Mouse (Mus musculus): Measurements from ENCODE around the gene Car10. TPM values are rescaled to one million over a fixed set of nuclear protein-coding genes. Genes with fewer than 3 reads are reported as not detected.

Car10 gene
- polyA plus RNA-seq, 1 experiment from 2014 or later, result 0.06 TPM

DNA sequence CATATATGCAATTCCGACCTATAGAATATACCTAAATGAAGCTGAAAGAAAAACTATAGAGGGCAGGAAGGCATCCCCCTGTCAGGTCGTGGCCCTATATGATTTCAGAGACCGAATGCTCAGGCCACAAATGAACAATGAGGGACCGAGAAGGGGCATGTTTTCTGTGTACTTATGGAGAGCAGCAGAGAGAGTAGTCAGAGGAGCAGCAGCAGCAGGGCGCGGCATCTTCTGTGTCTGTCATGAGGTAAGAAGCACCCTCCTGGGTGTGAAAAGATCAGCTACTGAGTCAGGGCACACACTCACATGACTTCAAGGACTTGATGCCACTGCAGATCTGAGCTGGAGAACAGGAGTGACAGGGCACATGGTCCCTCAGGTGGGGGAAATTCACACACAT lies 438.4 kb downstream of the Car10 start:
- Histone ChIP-seq H3K9me3 (replicated peaks) (no peaks in the 10 kb centered on the region), H3K9ac (no peak overlapping the region), H3K4me2 (no peak overlapping the region), H3K27ac (ENCODE audit: poor library complexity, severe bottlenecking) (no peak overlapping the region), H3K27me3 (replicated peaks) (no peaks in the 10 kb centered on the region), H3K36me3 (no peaks in the 10 kb centered on the region), H3K4me3 (no peak overlapping the region), H3K4me1 (replicated peaks) (no peaks in the 10 kb centered on the region)
- ATAC-seq (ENCODE audit: insufficient number of reproducible peaks, low FRiP score), result no peak
- 77% methylated on average over 6 of the region's 6 CpGs for WGBS

GRCm38 (mm10) chr11:93548904-93549303 lies 451.1 kb downstream of the Car10 start:
- WGBS, result 56% methylated on average over 5 of the region's 5 CpGs
- ATAC-seq (ENCODE audit: insufficient number of reproducible peaks, low FRiP score), result no peak
- no peak overlapping the region for H3K9ac ChIP-seq
- H3K9me3 ChIP-seq (replicated peaks), result no peaks in the 10 kb centered on the region
- no peak overlapping the region for H3K27ac ChIP-seq (ENCODE audit: poor library complexity, severe bottlenecking)
- H3K36me3 ChIP-seq, result no peaks in the 10 kb centered on the region
- no peaks in the 10 kb centered on the region for H3K4me1 ChIP-seq (replicated peaks)
- H3K4me2 ChIP-seq, result no peak overlapping the region
- peaks cover 10% of the 10 kb centered on the region for H3K27me3 ChIP-seq (replicated peaks)
- no peak overlapping the region for H3K4me3 ChIP-seq

DNA sequence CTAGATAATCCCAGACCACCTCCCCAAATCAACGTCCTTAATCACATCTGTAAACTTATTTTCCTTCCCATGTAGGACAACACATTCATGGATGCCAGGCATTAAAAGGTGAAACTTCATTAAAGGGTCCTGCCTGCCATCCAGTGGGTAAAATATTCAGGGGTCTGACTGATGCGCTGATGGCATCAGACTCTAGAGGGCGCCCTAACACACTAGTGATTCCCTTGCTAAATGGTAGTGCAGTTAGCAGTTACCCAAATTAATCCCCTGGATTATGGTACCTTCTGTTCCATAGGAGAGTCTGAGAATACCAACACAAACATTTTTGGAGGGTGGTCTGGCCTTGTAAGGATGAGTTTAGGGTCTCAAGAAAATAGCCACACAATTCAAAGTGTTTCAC lies 453.1 kb downstream of the Car10 start:
- Histone ChIP-seq H3K9me3 (replicated peaks) (no peaks in the 10 kb centered on the region), H3K4me3 (no peak overlapping the region), H3K36me3 (no peaks in the 10 kb centered on the region), H3K27ac (ENCODE audit: poor library complexity, severe bottlenecking) (no peak overlapping the region), H3K4me1 (replicated peaks) (no peaks in the 10 kb centered on the region), H3K4me2 (no peak overlapping the region), H3K27me3 (replicated peaks) (peaks cover 11% of the 10 kb centered on the region), H3K9ac (no peak overlapping the region)
- WGBS, result 2% methylated on average over 3 of the region's 3 CpGs
- no peak for ATAC-seq (ENCODE audit: insufficient number of reproducible peaks, low FRiP score)

GRCm38 (mm10) chr11:93559118-93559517 lies 461.3 kb downstream of the Car10 start:
- Histone ChIP-seq H3K27ac (ENCODE audit: poor library complexity, severe bottlenecking) (no peak overlapping the region), H3K9me3 (replicated peaks) (no peaks in the 10 kb centered on the region), H3K36me3 (no peaks in the 10 kb centered on the region), H3K4me1 (replicated peaks) (peaks cover 7% of the 10 kb centered on the region), H3K27me3 (replicated peaks) (no peaks in the 10 kb centered on the region), H3K4me3 (no peak overlapping the region), H3K4me2 (no peak overlapping the region), H3K9ac (no peak overlapping the region)
- ATAC-seq (ENCODE audit: insufficient number of reproducible peaks, low FRiP score), result no peak
- 69% methylated on average over 3 of the region's 3 CpGs for WGBS

GRCm38 (mm10) chr11:93560570-93560969 lies 462.7 kb downstream of the Car10 start:
- no peaks in the 10 kb centered on the region for H3K27me3 ChIP-seq (replicated peaks)
- H3K27ac ChIP-seq (ENCODE audit: poor library complexity, severe bottlenecking), result no peak overlapping the region
- peaks cover 7% of the 10 kb centered on the region for H3K4me1 ChIP-seq (replicated peaks)
- H3K9ac ChIP-seq, result no peak overlapping the region
- 82% methylated on average over 7 of the region's 7 CpGs for WGBS
- H3K36me3 ChIP-seq, result no peaks in the 10 kb centered on the region
- H3K4me2 ChIP-seq, result no peak overlapping the region
- ATAC-seq (ENCODE audit: insufficient number of reproducible peaks, low FRiP score), result no peak
- H3K9me3 ChIP-seq (replicated peaks), result no peaks in the 10 kb centered on the region
- no peak overlapping the region for H3K4me3 ChIP-seq

GRCm38 (mm10) chr11:93562330-93562865 lies 464.6 kb downstream of the Car10 start:
- no peaks in the 10 kb centered on the region for H3K27me3 ChIP-seq (replicated peaks)
- no peak overlapping the region for H3K27ac ChIP-seq (ENCODE audit: poor library complexity, severe bottlenecking)
- H3K4me2 ChIP-seq, result no peak overlapping the region
- H3K36me3 ChIP-seq, result no peaks in the 10 kb centered on the region
- no peak overlapping the region for H3K9ac ChIP-seq
- ATAC-seq (ENCODE audit: insufficient number of reproducible peaks, low FRiP score), result no peak
- no peak overlapping the region for H3K4me3 ChIP-seq
- H3K4me1 ChIP-seq (replicated peaks), result peaks cover 7% of the 10 kb centered on the region
- H3K9me3 ChIP-seq (replicated peaks), result no peaks in the 10 kb centered on the region

GRCm38 (mm10) chr11:93565756-93566155 lies 467.9 kb downstream of the Car10 start:
- no peak overlapping the region for H3K9ac ChIP-seq
- 37% methylated on average over 3 of the region's 3 CpGs for WGBS
- ATAC-seq (ENCODE audit: insufficient number of reproducible peaks, low FRiP score), result no peak

DNA sequence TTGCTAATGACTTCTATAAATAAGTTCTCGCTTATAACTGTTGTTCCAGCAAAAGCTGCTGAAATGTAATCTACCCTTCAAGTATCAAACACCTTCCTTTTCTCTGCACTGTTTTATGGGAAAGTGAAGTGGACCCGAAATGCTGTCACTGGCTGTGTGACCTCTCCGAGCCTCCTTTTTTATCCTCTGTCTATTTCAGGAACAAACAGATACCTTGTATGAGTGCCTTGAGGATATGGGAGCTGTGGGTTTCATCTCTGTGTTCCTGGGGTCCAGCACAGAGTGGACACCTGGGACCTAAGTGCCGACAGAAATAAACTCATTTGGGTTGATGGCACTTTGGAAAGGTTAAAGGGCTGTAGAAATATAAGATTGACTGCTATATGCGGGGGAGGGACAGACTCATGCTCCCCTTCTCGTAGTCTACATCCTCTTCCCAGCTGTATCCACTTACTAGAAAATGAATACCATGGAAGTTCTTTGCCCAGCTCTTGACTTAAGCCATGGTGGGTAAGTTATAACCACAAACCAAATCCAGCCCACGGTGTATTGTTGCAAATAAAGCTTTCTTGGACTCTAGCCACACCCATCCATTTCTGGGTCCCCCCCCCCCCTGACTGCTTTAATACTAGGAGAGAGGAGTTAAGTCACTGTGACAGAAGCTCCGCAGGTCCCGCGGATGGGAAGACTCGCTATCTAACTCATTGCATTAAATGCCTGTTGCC lies 474.3 kb downstream of the Car10 start:
- peaks cover 21% of the 10 kb centered on the region for H3K4me1 ChIP-seq (replicated peaks)
- H3K9me3 ChIP-seq (replicated peaks), result no peaks in the 10 kb centered on the region
- H3K27me3 ChIP-seq (replicated peaks), result no peaks in the 10 kb centered on the region
- WGBS, result 64% methylated on average over 11 of the region's 11 CpGs
- no peak overlapping the region for H3K4me3 ChIP-seq
- peak overlapping the region; percentile 19; the same call in 1 of the 2 replicates for H3K4me2 ChIP-seq
- no peak overlapping the region for H3K27ac ChIP-seq (ENCODE audit: poor library complexity, severe bottlenecking)
- H3K9ac ChIP-seq, result no peak overlapping the region
- H3K36me3 ChIP-seq, result no peaks in the 10 kb centered on the region
- peak; percentile 36; the same call in 1 of the 2 replicates for ATAC-seq (ENCODE audit: insufficient number of reproducible peaks, low FRiP score)

More at GRCm38 (mm10) chr11:93565756-93566155, 467.9 kb downstream of the Car10 start:
- Histone ChIP-seq H3K27me3 (replicated peaks) (no peaks in the 10 kb centered on the region), H3K9me3 (replicated peaks) (no peaks in the 10 kb centered on the region), H3K27ac (ENCODE audit: poor library complexity, severe bottlenecking) (no peak overlapping the region), H3K4me3 (no peak overlapping the region), H3K4me2 (no peak overlapping the region), H3K36me3 (no peaks in the 10 kb centered on the region), H3K4me1 (replicated peaks) (peaks cover 6% of the 10 kb centered on the region)

DNA sequence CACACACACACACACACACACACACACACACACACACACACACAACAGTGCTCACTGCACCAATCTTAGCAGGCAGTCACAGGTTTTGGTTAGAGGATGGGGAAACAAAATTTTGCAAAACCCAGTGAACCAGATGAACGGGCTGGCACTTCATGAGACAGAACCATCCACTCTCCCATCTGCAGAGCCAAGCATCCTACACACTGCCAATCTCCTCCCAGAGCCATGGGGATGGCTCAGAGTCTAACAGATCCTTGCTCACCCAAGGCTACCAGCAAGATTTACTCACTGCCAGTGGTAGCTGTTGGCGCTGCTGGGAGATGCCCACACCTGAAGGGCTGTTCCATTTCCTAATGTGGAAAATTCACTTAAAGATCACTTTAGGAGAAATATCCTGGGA lies 479.6 kb downstream of the Car10 start:
- no peak overlapping the region for H3K9ac ChIP-seq
- no peaks in the 10 kb centered on the region for H3K27me3 ChIP-seq (replicated peaks)
- ATAC-seq (ENCODE audit: insufficient number of reproducible peaks, low FRiP score), result no peak
- H3K9me3 ChIP-seq (replicated peaks), result no peaks in the 10 kb centered on the region
- peaks cover 12% of the 10 kb centered on the region for H3K4me1 ChIP-seq (replicated peaks)
- no peak overlapping the region for H3K27ac ChIP-seq (ENCODE audit: poor library complexity, severe bottlenecking)
- H3K4me3 ChIP-seq, result no peak overlapping the region
- WGBS, result 86% methylated on average over 2 of the region's 2 CpGs
- H3K4me2 ChIP-seq, result no peak overlapping the region
- no peaks in the 10 kb centered on the region for H3K36me3 ChIP-seq

DNA sequence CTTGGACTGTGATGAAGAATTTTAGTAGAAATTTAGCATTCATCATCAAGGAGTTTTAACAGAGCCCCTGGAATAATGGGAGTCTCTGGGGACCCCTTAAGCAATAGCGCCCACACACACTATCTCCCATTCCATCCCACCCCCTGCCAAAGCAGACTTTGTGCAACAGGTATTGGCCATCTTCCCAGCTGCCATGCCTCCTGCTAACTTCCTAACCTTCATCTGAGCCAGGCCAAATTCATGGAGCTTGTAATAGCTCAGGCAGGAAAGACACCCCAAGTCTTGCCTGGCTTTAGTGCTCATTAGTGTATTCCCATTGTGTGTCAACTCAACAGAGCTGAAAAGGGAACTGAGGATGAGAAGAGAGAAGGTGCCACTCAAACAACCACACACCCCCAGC lies 481.8 kb downstream of the Car10 start:
- H3K4me1 ChIP-seq (replicated peaks), result 0 out of 2 replicates have a peak, but pooled peaks cover 6% of the 10 kb centered on the region
- H3K9ac ChIP-seq, result no peak overlapping the region
- ATAC-seq (ENCODE audit: insufficient number of reproducible peaks, low FRiP score), result no peak
- H3K9me3 ChIP-seq (replicated peaks), result no peaks in the 10 kb centered on the region
- no peaks in the 10 kb centered on the region for H3K27me3 ChIP-seq (replicated peaks)
- no peak overlapping the region for H3K27ac ChIP-seq (ENCODE audit: poor library complexity, severe bottlenecking)
- 81% methylated on average over 1 of the region's 1 CpGs for WGBS
- no peak overlapping the region for H3K4me3 ChIP-seq
- no peaks in the 10 kb centered on the region for H3K36me3 ChIP-seq
- no peak overlapping the region for H3K4me2 ChIP-seq

DNA sequence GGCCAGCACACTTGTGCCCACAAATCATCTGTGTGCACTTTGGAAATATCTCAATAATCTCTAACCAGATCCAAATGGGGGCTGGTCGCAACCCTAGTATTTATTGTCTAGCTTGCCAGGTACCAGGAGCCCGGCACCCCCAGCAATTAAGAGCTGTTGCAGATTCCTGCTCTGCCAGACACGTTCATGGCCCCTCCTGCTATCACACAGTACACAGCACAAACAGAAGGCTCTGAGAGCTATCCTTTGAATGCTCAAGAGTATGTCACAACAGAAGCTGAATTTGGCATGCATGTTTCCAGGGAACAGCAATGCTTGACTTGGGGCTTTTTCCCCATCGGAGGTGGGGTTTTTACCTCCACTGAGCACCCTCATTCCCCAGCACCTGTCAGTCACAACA lies 483.5 kb downstream of the Car10 start:
- Histone ChIP-seq H3K27me3 (replicated peaks) (no peaks in the 10 kb centered on the region), H3K36me3 (no peaks in the 10 kb centered on the region), H3K4me3 (no peak overlapping the region), H3K27ac (ENCODE audit: poor library complexity, severe bottlenecking) (no peak overlapping the region), H3K4me2 (no peak overlapping the region), H3K9ac (no peak overlapping the region), H3K4me1 (replicated peaks) (0 out of 2 replicates have a peak, but pooled peaks cover 6% of the 10 kb centered on the region), H3K9me3 (replicated peaks) (no peaks in the 10 kb centered on the region)
- ATAC-seq (ENCODE audit: insufficient number of reproducible peaks, low FRiP score), result no peak
- WGBS, result 41% methylated on average over 4 of the region's 4 CpGs

- no peaks in the 10 kb centered on the region for H3K36me3 ChIP-seq
- no peak overlapping the region for H3K27ac ChIP-seq (ENCODE audit: poor library complexity, severe bottlenecking)
- H3K9me3 ChIP-seq (replicated peaks), result no peaks in the 10 kb centered on the region
- H3K4me1 ChIP-seq (replicated peaks), result no peaks in the 10 kb centered on the region
- H3K4me3 ChIP-seq, result no peak overlapping the region
- no peaks in the 10 kb centered on the region for H3K27me3 ChIP-seq (replicated peaks)
- WGBS, result 62% methylated on average over 4 of the region's 4 CpGs
- H3K9ac ChIP-seq, result no peak overlapping the region
- no peak for ATAC-seq (ENCODE audit: insufficient number of reproducible peaks, low FRiP score)
- no peak overlapping the region for H3K4me2 ChIP-seq
Observed at GRCm38 (mm10) chr11:93587788-93588187, 490.0 kb downstream of the Car10 start.

Data from heart, embryonic 12.5 days (tissue).